Mouse (Mus musculus) thymus, adult 2 months (tissue): ENCODE data around the gene Kiss1. TPM values are rescaled to one million over a fixed set of nuclear protein-coding genes. Genes with fewer than 3 reads are reported as not detected.

ENCODE experiments used
- DNase-seq: peaks from one replicate; pipeline ENCODE4 v3.0.0; 2021
- H3K27ac ChIP-seq: fragments of 200-500 bp; 2 replicates; pipeline ENCODE4 v1.5.1; 2012; ENCODE audit warnings: low read length, control low read depth; ENCODE audit not compliant: control insufficient read depth, insufficient read depth
- H3K27me3 ChIP-seq: fragments of 200-500 bp; 2 replicates; pipeline ENCODE4 v1.6.1; 2012; ENCODE audit warnings: mild to moderate bottlenecking, low read length, moderate library complexity, mixed read lengths; ENCODE audit not compliant: control insufficient read depth, insufficient read depth
- H3K36me3 ChIP-seq: fragments of 200-500 bp; 2 replicates; pipeline ENCODE4 v1.6.1; 2012; ENCODE audit warnings: mild to moderate bottlenecking, low read length, moderate library complexity; ENCODE audit not compliant: control insufficient read depth, insufficient read depth
- H3K4me1 ChIP-seq: fragments of 200-500 bp; replicated peaks from 2 replicates; pipeline ENCODE4 v1.6.1; 2012; ENCODE audit warnings: low read length; ENCODE audit not compliant: control insufficient read depth, insufficient read depth
- H3K4me3 ChIP-seq: fragments of 200-500 bp; 2 replicates; pipeline ENCODE4 v1.5.1; 2012; ENCODE audit warnings: mild to moderate bottlenecking, low read length, control low read depth, moderate library complexity; ENCODE audit not compliant: control insufficient read depth, insufficient read depth
- CTCF ChIP-seq: fragments of 200-500 bp; IDR thresholded peaks from 2 replicates; pipeline ENCODE4 v1.5.1; 2012; ENCODE audit warnings: mild to moderate bottlenecking, control low read depth, low read length, moderate library complexity, borderline replicate concordance; ENCODE audit not compliant: control insufficient read depth, poor library complexity, insufficient read depth; ENCODE audit errors: extremely low read depth
- POLR2A ChIP-seq: fragments of 200-500 bp; IDR thresholded peaks from 2 replicates; pipeline ENCODE4 v1.6.1; 2012; ENCODE audit warnings: mild to moderate bottlenecking, low read length, control low read depth, moderate library complexity; ENCODE audit not compliant: control insufficient read depth, poor library complexity, insufficient read depth; ENCODE audit errors: extremely low read depth
- WGBS: fragments of 180-500 bp; shearing (Covaris S2); methylation state at CpG from one replicate; pipeline ENCODE4 v1.1.7; 2018; 5-methylcytosine and 5-hydroxymethylcytosine counted together
- polyA plus RNA-seq: library from polyadenylated mRNA; depleted of rRNA; stranded (reverse); fragments of >200 nt; gene quantifications from 2 replicates; pipeline ENCODE4 v1.2.3, GENCODE M21; 2012

The Kiss1 gene
- polyA plus RNA-seq, 1 experiment = not detected

DNA sequence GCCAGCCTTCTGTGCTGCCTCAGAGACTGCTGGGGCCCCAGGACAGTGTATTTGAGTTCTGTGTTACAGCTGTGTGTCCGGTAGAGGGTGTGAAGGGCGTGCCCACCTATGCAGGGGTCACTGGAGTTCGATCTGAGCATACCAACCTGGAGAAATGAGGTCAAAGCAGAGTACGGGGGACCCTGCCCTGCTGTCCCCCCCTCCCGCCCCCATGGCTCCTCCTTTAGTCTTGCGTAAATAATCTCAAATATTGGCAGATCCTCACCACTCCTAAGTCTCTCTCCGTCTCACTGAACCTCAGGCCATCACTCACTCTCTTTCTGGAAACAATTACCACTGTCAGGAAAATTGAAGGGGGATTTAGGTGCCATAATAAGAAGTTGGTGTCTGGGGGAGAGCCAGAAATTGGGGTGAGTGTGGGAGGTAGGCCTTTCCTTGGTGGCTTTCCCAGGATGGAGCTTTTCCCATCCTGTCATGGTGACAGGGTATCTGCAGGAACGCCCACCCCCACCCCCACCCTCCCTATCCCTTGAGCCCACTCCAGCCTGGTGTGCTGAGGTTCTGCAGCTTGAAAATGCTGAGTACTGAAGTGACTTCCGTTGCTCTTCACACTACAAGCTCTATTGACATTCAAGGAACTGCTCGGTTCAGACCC, 45.4 kb downstream of the Kiss1 start:
- H3K27ac ChIP-seq = no peak overlapping the region
- no peaks in the 10 kb centered on the region for H3K36me3 ChIP-seq
- H3K4me3 ChIP-seq = no peak overlapping the region
- H3K27me3 ChIP-seq = peaks cover 14% of the 10 kb centered on the region
- WGBS = 76% methylated on average over 10 of the region's 10 CpGs
- TF ChIP-seq POLR2A = no peak
- no peak for TF ChIP-seq CTCF
- peaks cover 13% of the 10 kb centered on the region for H3K4me1 ChIP-seq
- DNase-seq = no peak

DNA sequence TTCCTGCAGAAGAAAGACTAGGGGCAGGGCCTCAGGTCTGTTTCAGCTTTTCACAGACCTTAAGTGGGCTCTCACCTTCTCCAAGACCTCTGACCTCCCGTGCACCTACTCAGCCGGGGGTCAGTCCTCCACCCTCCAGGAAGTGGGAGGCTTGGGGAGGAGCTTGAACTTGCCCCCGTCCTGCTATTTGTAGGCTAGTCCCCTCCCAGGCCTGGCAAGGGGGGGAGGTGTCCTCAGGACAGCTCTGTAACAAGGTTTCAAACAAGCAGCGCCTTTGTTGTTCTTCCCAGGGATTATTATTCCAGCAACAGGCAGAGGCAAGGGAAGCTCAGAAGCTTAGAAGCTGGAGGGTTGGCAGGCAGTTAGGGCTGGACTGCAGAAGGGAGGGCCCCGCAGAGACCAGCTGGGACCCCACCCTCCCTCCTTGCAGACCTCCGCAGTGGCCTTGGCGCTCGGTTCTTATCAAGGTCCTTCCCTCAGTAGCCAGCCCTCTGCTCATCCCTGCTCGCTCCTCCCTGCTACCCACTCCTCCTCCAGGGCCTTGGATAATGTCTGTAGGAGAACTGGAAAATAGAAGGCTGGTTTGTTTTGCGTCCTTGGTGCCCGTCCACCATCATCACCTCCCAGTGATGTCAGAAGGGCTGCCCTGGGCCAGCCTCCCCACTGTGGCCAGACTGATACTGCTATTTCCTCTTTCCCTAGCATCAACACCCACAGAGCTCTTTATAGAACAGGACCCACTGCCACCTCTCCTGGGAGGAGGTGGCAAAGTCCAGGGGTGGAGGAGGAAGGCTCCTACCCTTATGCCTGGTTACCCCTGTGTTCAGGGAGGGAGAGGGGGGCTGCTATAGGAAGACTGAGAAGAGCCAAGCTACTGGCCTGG, 46.2 kb downstream of the Kiss1 start:
- Histone ChIP-seq H3K4me3 (no peak overlapping the region), H3K27ac (no peak overlapping the region), H3K4me1 (peaks cover 13% of the 10 kb centered on the region), H3K27me3 (peaks cover 14% of the 10 kb centered on the region), H3K36me3 (no peaks in the 10 kb centered on the region)
- no peak for DNase-seq
- WGBS = 58% methylated on average over 11 of the region's 11 CpGs
- no peak for TF ChIP-seq POLR2A
- TF ChIP-seq CTCF = no peak

DNA sequence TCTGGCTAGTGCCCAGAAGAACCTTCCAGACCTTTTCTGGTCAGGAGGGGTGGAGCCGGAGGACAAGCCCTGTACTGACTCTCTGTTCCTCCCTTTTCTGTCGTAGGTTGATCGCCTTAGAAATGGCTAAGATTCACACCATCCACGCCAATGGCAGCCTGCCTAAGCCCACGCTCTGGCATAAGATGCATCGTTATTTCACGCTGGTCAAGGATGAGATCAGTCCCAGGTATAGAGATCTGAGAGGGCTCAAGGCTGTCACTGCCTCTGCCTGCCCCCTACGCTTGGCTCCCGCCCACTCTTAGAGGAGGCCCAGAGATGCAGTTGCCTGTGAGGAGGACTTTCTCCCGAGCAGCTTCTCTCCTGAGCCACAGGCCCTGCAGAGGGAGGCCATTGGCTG, 47.0 kb downstream of the Kiss1 start:
- DNase-seq = no peak
- H3K27me3 ChIP-seq = peaks cover 9% of the 10 kb centered on the region
- no peaks in the 10 kb centered on the region for H3K36me3 ChIP-seq
- no peak overlapping the region for H3K27ac ChIP-seq
- no peak overlapping the region for H3K4me3 ChIP-seq
- no peak for TF ChIP-seq POLR2A
- no peak for TF ChIP-seq CTCF
- WGBS = 88% methylated on average over 10 of the region's 10 CpGs
- H3K4me1 ChIP-seq = peaks cover 6% of the 10 kb centered on the region

DNA sequence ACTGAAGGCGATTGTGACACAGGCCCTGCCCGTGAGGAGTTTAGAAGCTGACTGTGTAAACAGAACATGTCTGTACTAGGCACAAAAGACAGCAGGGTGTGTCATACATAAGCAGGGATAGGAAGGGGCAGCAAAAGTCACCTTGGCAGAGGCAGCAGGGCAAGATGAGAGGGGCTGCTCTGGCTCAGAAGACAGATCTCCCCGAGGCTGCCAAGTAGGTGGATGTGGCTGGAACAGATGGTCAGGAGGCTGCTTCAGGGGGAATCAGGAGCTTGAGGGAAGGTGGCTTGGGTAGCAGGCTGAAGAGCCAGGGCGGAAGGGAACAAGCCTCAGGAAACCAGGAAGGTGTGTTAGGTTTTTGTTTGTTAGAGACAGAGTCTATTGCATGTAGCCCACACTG, 48.7 kb downstream of the Kiss1 start:
- Histone ChIP-seq H3K36me3 (no peaks in the 10 kb centered on the region), H3K27ac (no peak overlapping the region), H3K4me1 (no peaks in the 10 kb centered on the region; the same call in 1 of the 2 replicates), H3K4me3 (no peak overlapping the region), H3K27me3 (no peaks in the 10 kb centered on the region)
- WGBS = 84% methylated on average over 4 of the region's 4 CpGs
- TF ChIP-seq POLR2A (no peak), CTCF (no peak)
- no peak for DNase-seq

DNA sequence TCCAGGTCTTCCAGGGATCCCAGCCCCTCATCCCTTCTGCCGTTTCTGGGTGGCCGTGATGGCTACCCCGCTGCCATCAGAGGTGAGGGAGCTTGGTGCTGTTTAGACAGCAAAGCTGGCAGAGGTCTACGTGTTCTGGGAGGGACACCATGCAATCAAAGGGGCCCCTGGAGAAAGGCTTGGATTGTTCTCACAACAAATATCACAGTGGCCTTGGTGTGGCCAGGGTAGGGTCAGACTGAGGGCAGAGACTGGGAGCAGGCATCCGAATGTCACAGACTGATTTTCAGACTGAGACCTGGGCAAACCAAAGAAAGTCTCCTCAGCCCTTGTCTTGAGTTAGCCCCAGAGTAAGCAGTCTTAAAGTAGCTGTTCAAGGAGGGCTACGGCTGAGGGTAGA, 49.8 kb downstream of the Kiss1 start:
- no peak overlapping the region for H3K27ac ChIP-seq
- WGBS = 94% methylated on average over 6 of the region's 6 CpGs
- TF ChIP-seq POLR2A (no peak), CTCF (no peak)

DNA sequence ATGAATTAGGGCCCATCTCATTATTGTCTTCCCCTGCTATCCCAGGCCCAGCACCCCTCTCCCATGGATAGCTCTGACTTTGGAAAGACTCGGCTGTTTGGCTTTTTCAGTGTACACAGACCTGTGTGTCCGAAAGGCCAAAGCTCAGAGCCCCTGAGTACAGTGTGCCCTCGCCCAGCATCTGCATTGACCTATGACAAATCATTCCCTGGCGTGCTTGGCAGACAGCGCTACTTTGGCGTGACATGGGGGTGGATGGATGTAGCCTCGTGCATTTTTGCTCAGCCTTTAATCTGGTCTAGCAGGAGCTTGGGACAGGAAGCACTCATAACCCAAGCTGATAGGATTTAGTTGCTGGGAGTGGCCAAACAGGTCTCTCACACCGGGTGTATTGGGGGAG, 50.4 kb downstream of the Kiss1 start:
- Histone ChIP-seq H3K27me3 (no peaks in the 10 kb centered on the region), H3K36me3 (no peaks in the 10 kb centered on the region), H3K27ac (no peak overlapping the region), H3K4me3 (no peak overlapping the region), H3K4me1 (no peaks in the 10 kb centered on the region; the same call in 1 of the 2 replicates)
- no peak for DNase-seq
- WGBS = 65% methylated on average over 8 of the region's 8 CpGs
- TF ChIP-seq CTCF (no peak), POLR2A (no peak)

More for the DNA sequence above, 49.8 kb downstream of the Kiss1 start:
- no peak for DNase-seq
- no peaks in the 10 kb centered on the region; the same call in 1 of the 2 replicates for H3K4me1 ChIP-seq
- H3K36me3 ChIP-seq = no peaks in the 10 kb centered on the region
- H3K4me3 ChIP-seq = no peak overlapping the region
- no peaks in the 10 kb centered on the region for H3K27me3 ChIP-seq

DNA sequence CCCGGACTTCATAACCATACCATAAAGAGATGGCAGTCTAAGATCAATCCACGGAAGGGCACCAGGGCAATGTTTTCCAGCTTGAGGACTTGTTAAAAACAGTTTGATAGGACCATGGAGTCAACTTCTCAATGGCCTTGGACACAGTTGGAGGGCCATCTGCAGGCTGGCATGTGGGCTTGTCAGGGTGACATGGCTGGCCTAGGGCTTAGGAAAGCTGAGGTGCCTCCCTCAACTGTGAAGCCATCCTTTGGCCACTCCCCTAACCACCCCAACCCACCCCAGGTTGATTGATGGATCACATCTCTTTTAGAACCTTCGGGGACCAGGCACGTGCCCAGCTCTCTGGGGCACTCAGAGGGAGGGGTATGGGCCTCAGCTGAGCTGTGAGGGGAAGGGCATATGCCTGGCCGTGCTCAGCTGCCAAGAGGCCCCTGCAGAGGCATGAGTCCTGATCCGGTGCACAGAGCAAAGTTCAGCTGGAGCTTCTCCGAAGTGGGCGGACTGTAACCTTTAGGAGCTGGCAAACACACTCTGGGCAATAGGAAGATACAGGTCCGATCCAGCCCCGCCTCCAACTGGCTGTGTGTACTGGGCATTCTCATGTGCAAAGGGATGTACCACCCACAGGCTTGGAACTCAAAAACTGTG, 54.1 kb downstream of the Kiss1 start:
- no peak for DNase-seq
- H3K27ac ChIP-seq = no peak overlapping the region
- H3K4me1 ChIP-seq = no peaks in the 10 kb centered on the region
- 78% methylated on average over 10 of the region's 10 CpGs for WGBS
- no peaks in the 10 kb centered on the region for H3K27me3 ChIP-seq
- TF ChIP-seq POLR2A (no peak), CTCF (no peak)
- H3K4me3 ChIP-seq = no peak overlapping the region
- no peaks in the 10 kb centered on the region for H3K36me3 ChIP-seq
